Mouse (Mus musculus) embryonic facial prominence, embryonic 15.5 days (tissue): ENCODE measurements around the gene Acad12. TPM values are rescaled to one million over a fixed set of nuclear protein-coding genes. Genes with fewer than 3 reads are reported as not detected.
"Not testable (repeated sequence)": the region's sequence is repeated elsewhere in the genome, so short reads cannot be mapped to it uniquely, and the experiment has no call there.

Source experiments
- ATAC-seq: fragments of 200-750 bp; cut with Nextera tagmentation; 2 replicates; pipeline ENCODE4 v1.8.0; 2017; ENCODE audit warnings: low read depth, moderate TSS enrichment; ENCODE audit not compliant: insufficient number of reproducible peaks, low FRiP score, low TSS enrichment
- H3K27ac ChIP-seq: fragments of 300-500 bp; sonication (generic); replicated peaks from 2 replicates; pipeline ENCODE4 v1.5.1; 2015; ENCODE audit warnings: mild to moderate bottlenecking, inconsistent platforms
- H3K27me3 ChIP-seq: fragments of 300-500 bp; sonication (generic); 2 replicates; pipeline ENCODE4 v1.6.1; 2015; ENCODE audit warnings: inconsistent platforms
- H3K36me3 ChIP-seq: fragments of 300-500 bp; sonication (generic); 2 replicates; pipeline ENCODE4 v1.6.1; 2015; ENCODE audit warnings: mild to moderate bottlenecking, inconsistent platforms
- H3K4me1 ChIP-seq: fragments of 300-500 bp; sonication (generic); 2 replicates; pipeline ENCODE4 v1.6.1; 2015; ENCODE audit warnings: inconsistent platforms
- H3K4me2 ChIP-seq: fragments of 300-500 bp; sonication (generic); replicated peaks from 2 replicates; pipeline ENCODE4 v1.6.1; 2015; ENCODE audit warnings: mild to moderate bottlenecking, inconsistent platforms
- H3K4me3 ChIP-seq: fragments of 300-500 bp; sonication (generic); replicated peaks from 2 replicates; pipeline ENCODE4 v1.5.1; 2015; ENCODE audit warnings: mild to moderate bottlenecking, inconsistent platforms
- H3K9ac ChIP-seq: fragments of 300-500 bp; sonication (generic); 2 replicates; pipeline ENCODE4 v1.6.1; 2015; ENCODE audit warnings: inconsistent platforms
- H3K9me3 ChIP-seq: fragments of 300-500 bp; sonication (generic); replicated peaks from 2 replicates; pipeline ENCODE4 v1.6.1; 2016; ENCODE audit warnings: inconsistent platforms
- WGBS: fragments of 180-500 bp; shearing (Covaris S2); methylation state at CpG from one replicate; pipeline ENCODE4 v1.1.7; 2015; 5-methylcytosine and 5-hydroxymethylcytosine counted together
- polyA plus RNA-seq: library from polyadenylated mRNA; unstranded; fragments of >200 nt; fragmentation: Nextera tagmentation; extraction: Ambion mirVana; gene quantifications from 2 replicates; pipeline ENCODE4 v1.2.1, GENCODE M21; 2015

Acad12 gene
- polyA plus RNA-seq, 1 experiment from 2014 or later: 2.4 TPM

DNA sequence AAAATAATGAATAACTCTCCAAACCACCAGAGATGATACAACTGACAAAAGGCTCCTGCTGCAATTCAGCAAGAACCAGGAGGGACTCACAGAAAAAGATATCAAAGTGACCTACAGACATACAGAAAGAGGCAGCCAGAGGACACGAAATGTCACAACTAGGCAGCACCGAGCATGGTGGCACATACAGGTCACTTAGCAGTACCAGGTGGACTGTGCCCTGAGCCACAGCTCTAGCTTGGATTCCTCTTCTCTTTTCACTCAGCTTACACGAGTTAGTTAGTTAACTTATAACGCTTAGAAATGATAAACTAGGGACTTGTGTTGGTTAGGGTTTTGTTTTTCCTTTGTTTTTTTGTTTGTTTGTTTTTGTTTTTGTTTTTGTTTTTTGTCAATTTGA is 35.8 kb upstream of the Acad12 start:
- ATAC-seq: no peak
- H3K36me3 ChIP-seq: no peaks in the 10 kb centered on the region
- WGBS: 81% methylated on average over 4 of the region's 4 CpGs

DNA sequence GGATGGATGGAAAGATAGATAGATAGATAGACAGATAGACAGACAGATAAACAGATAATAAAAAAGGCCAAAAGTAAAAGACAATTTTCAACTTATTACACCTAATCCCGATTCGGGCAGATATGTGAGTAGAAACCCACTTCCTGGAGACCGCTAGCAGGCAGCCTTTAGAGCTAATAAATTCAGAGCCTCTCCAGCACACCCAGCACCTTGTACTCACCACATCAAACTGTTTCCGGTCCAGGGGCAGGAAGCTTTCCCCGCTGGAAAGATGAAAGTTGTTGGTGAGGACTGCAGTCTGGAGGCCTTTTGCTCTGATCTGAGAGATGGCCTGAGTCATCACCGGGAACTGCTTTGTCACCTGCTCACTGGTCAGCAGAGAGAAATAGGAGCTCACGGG is 30.4 kb upstream of the Acad12 start:
- no peak overlapping the region for H3K9ac ChIP-seq
- 70% methylated on average over 7 of the region's 7 CpGs for WGBS
- no peaks in the 10 kb centered on the region for H3K27me3 ChIP-seq
- no peak overlapping the region for H3K4me2 ChIP-seq
- no peak overlapping the region for H3K27ac ChIP-seq
- no peaks in the 10 kb centered on the region for H3K36me3 ChIP-seq
- H3K4me1 ChIP-seq: no peaks in the 10 kb centered on the region
- no peaks in the 10 kb centered on the region for H3K9me3 ChIP-seq
- H3K4me3 ChIP-seq: no peak overlapping the region
- ATAC-seq: no peak

More for the DNA sequence above, 35.8 kb upstream of the Acad12 start:
- H3K9ac ChIP-seq: no peak overlapping the region
- peaks cover 1% of the 10 kb centered on the region; the same call in 1 of the 2 replicates for H3K4me1 ChIP-seq
- no peaks in the 10 kb centered on the region for H3K27me3 ChIP-seq
- no peak overlapping the region for H3K4me3 ChIP-seq
- H3K27ac ChIP-seq: no peak overlapping the region
- no peak overlapping the region for H3K4me2 ChIP-seq
- no peaks in the 10 kb centered on the region for H3K9me3 ChIP-seq

DNA sequence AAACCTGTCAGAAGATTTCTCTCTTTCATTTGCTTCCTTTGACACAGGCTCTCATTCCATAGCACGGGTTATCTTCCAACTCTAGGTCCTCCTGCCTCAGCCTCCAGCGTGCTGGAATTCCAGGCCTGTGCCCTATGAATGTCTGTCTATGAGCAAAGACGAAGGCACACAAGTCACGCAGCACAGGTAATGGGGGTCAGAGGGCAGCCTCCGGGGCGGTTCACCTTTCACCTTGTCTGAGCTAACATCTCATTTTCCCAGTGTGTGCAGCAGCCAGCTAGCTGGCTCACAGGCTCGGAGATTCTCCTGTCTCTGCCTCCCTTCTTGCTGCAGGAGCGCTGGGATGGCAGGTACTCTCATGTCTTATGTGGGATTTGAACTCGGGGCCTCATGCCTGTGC is 20.9 kb upstream of the Acad12 start:
- Histone ChIP-seq H3K27me3 (no peaks in the 10 kb centered on the region), H3K4me1 (no peaks in the 10 kb centered on the region), H3K36me3 (no peaks in the 10 kb centered on the region), H3K4me2 (no peak overlapping the region), H3K4me3 (no peak overlapping the region), H3K27ac (no peak overlapping the region), H3K9ac (no peak overlapping the region), H3K9me3 (no peaks in the 10 kb centered on the region)
- no peak for ATAC-seq
- 87% methylated on average over 9 of the region's 9 CpGs for WGBS

DNA sequence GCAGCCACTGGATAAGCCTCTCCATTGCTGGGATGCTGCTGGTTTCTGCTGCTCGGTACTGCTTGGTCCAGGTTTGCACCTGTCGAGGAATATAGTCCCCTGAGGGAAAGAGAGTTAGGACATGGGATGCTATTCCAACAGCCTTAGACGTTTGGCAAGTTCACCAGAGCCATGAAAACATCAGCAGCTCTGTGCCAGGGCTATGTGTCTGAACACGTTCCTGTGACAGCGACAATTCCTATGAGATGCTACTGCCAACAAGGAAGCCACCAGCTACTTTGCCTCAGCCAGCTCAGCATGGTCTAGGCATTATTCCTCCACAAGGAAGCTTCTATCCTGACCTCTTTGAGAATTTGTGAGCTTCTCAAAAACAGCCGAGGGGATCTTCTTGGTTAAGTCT is 18.6 kb upstream of the Acad12 start:
- H3K4me2 ChIP-seq: no peak overlapping the region
- H3K4me1 ChIP-seq: no peaks in the 10 kb centered on the region
- no peaks in the 10 kb centered on the region for H3K27me3 ChIP-seq
- H3K4me3 ChIP-seq: no peak overlapping the region
- no peak overlapping the region for H3K9ac ChIP-seq
- no peak for ATAC-seq
- no peaks in the 10 kb centered on the region for H3K9me3 ChIP-seq
- no peaks in the 10 kb centered on the region for H3K36me3 ChIP-seq
- 71% methylated on average over 6 of the region's 6 CpGs for WGBS
- no peak overlapping the region for H3K27ac ChIP-seq

DNA sequence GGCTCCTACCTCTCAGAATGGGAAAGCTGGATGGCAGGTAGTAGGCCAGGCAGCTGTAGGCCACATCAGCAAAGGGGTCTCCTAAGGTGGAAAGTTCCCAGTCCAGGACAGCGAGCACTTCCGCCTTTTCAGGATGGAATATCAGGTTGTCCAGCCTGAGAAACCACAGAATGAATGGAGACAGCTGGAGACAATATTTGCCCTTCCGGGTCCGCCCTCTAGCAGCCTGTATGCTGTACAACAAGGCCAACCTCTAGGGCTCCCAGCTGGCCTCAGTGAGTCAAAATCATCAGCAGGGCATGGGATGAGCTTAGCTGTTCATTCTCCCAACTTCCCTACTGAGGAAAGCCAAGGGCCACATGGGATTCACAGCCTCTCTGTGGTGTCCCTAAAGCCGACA is 15.9 kb upstream of the Acad12 start:
- 83% methylated on average over 5 of the region's 5 CpGs for WGBS
- Histone ChIP-seq H3K27me3 (no peaks in the 10 kb centered on the region), H3K9ac (no peak overlapping the region), H3K9me3 (no peaks in the 10 kb centered on the region), H3K4me2 (no peak overlapping the region), H3K4me3 (no peak overlapping the region), H3K4me1 (no peaks in the 10 kb centered on the region), H3K27ac (no peak overlapping the region), H3K36me3 (no peaks in the 10 kb centered on the region)
- ATAC-seq: no peak

DNA sequence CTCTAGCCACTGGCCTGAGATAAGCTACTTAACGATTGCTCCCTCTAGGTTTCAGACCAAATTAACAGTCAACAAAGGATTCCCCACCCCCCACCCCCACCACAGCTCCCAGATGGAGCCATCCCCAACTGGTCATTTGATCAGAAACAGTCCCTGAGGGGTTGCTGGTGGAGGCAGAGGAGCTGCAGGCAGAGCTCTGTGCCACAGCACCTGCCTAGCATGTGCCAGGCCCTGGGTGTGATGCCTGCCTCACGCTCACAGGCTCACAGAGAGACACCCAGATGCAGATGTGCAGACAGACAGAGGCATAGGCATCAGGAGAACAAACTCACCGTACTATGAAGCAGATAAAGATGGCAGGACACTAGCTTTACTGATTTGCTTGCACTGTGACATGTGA is 14.1 kb upstream of the Acad12 start:
- Histone ChIP-seq H3K4me1 (no peaks in the 10 kb centered on the region), H3K27ac (no peak overlapping the region)
- WGBS: 27% methylated on average over 3 of the region's 3 CpGs

DNA sequence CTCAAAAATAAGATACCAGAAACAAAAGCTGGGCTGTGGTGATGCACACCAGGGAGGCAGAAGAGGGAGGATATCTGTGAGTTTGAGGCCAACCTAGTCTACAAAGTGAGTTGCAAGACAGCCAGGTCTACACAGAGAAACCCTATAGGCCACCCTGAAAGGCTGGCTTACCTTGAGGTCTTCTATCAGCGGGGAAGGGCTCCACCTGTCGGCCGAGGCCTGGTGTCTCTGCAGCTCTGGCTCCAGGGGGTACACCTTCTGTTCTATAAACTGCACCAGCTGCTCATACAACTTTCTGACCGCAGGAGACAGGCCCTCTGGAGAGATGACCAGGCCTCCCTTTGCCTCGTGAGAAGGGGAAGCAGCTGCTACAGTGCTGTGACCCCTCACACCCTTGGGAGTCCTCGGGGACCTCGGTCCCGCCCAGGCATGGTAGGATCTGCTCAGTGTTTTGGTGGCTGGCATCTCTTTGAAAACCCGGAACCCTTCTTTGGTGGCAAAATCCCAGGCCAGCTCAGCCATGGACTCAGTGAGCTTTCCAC is 12.4 kb upstream of the Acad12 start:
- WGBS: 61% methylated on average over 9 of the region's 9 CpGs
- not testable (repeated sequence) for H3K4me1 ChIP-seq, H3K27ac ChIP-seq, ATAC-seq, H3K4me3 ChIP-seq, H3K4me2 ChIP-seq, H3K36me3 ChIP-seq, H3K9me3 ChIP-seq, H3K27me3 ChIP-seq, H3K9ac ChIP-seq

More for the DNA sequence above, 14.1 kb upstream of the Acad12 start:
- H3K4me2 ChIP-seq: no peak overlapping the region
- no peaks in the 10 kb centered on the region for H3K36me3 ChIP-seq
- no peaks in the 10 kb centered on the region for H3K27me3 ChIP-seq
- no peak for ATAC-seq
- H3K9ac ChIP-seq: no peak overlapping the region
- H3K4me3 ChIP-seq: no peak overlapping the region
- H3K9me3 ChIP-seq: no peaks in the 10 kb centered on the region

DNA sequence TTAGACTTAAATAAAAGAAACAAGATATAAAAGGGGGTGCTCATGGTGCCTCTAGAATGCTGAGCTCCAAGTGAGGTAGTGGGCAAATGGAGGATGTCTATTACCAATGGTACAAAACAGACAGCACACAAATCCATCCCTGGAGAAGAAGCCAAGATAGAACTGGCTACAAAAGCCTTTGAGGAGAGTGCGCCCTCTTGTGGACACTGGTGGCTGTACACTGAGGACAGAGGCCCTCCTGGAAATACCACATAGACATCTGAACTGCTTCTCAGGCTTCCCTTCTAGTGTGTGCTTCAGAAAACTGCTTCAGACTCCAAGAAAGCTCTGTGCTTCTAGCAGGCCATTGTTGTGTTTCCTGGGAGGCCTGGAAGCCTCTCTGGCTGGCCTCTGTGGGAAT is 9.1 kb upstream of the Acad12 start:
- Histone ChIP-seq H3K4me1 (no peaks in the 10 kb centered on the region), H3K9ac (no peak overlapping the region), H3K27me3 (no peaks in the 10 kb centered on the region), H3K27ac (no peak overlapping the region), H3K4me3 (no peak overlapping the region), H3K9me3 (no peaks in the 10 kb centered on the region), H3K4me2 (no peak overlapping the region), H3K36me3 (no peaks in the 10 kb centered on the region)
- WGBS: 5% methylated on average over 1 of the region's 1 CpGs
- ATAC-seq: no peak

DNA sequence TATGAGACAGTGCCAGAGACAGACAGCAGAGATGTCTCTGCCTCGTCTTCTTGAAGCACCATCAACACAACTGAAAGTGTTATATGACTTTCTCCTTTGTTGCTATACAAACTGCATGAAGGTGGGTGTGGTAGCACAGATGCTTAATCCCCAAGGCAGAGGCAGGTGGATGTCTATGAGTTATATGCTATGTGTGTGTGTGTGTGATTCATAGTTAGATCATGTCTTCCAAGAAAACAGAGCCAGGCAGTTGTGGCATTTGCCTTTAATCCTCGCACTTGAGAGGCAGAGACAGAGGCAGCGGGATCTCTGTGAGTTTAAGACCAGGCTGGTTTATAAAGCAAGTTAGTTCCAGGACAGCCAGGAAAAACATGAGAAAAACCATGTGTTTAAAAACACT is 4.5 kb upstream of the Acad12 start:
- H3K4me2 ChIP-seq: no peak overlapping the region
- peaks cover 7% of the 10 kb centered on the region; the same call in 1 of the 2 replicates for H3K4me1 ChIP-seq
- no peak for ATAC-seq
- H3K9me3 ChIP-seq: no peaks in the 10 kb centered on the region
- H3K27me3 ChIP-seq: no peaks in the 10 kb centered on the region
- 87% methylated on average over 3 of the region's 3 CpGs for WGBS
- H3K36me3 ChIP-seq: no peaks in the 10 kb centered on the region
- H3K9ac ChIP-seq: no peak overlapping the region
- no peak overlapping the region for H3K4me3 ChIP-seq
- H3K27ac ChIP-seq: no peak overlapping the region

DNA sequence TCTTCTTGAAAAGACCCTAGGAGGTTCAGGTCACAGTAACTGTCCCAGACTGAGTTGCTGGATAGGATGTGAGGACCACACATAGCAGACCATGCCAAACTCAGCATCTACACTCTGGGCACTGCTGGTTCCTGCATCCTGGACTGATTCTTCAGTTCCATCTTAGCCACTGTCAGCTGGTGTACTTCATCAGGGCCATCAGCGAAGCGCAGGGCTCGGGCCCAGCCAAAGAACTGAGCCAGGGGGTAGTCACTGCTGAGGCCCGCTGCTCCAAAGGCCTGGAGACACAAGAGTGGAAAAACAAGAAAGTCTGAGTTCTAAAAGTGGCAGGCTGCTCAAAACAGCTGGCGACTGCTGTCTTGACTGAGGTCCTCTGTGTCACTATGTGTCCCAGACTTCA is 2.4 kb upstream of the Acad12 start:
- H3K9ac ChIP-seq: no peak overlapping the region
- 81% methylated on average over 5 of the region's 5 CpGs for WGBS

DNA sequence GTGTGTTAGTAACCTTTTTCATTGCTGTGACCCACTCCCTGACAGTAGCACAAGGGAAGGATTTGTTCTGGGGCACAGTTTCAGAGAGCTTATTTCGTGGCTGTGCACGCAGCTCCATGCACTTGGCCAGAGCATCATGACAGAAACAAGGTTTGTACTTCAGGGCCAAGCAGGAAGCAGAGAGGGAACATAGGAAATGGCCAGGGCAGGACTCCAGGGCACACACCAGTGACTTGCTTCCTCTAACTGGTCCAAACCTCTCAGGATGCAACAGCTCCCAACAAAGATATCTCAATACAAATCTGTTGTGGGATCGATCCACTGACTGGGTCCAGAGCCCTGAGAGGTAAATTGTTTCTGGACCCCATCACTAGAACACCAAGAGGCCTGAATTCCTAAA is 3.8 kb downstream of the Acad12 start:
- H3K9ac ChIP-seq, H3K4me3 ChIP-seq, H3K27ac ChIP-seq, H3K4me1 ChIP-seq, H3K27me3 ChIP-seq, ATAC-seq, H3K4me2 ChIP-seq, H3K9me3 ChIP-seq, H3K36me3 ChIP-seq: not testable (repeated sequence)
- WGBS: 70% methylated on average over 3 of the region's 3 CpGs

More for the DNA sequence above, 2.4 kb upstream of the Acad12 start:
- H3K4me3 ChIP-seq: no peak overlapping the region
- H3K27me3 ChIP-seq: no peaks in the 10 kb centered on the region
- no peaks in the 10 kb centered on the region for H3K36me3 ChIP-seq
- no peak overlapping the region for H3K27ac ChIP-seq
- H3K4me2 ChIP-seq: no peak overlapping the region
- H3K9me3 ChIP-seq: no peaks in the 10 kb centered on the region
- ATAC-seq: no peak
- peaks cover 7% of the 10 kb centered on the region; the same call in 1 of the 2 replicates for H3K4me1 ChIP-seq

DNA sequence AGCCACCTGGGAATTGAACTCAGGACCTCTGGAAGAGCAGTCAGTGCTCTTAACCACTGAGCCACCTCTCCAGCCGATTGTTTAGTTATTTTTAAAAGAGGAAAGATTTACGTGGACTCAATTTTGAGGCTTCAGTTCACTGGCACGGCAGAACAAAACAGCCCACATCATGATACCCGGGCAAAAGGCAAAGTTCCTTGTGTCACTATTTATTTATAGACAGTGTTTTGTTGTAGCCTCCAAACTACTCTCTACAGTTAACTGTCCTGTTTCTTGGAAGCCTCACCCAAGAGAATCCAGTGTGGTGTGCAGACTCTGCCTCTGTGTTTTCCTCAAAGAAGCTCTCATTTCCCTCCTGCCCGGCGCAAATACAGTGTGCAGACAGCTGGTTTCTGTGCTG is 6.7 kb downstream of the Acad12 start:
- no peak overlapping the region for H3K9ac ChIP-seq
- H3K9me3 ChIP-seq: no peaks in the 10 kb centered on the region
- no peak for ATAC-seq

More for the DNA sequence above, 6.7 kb downstream of the Acad12 start:
- WGBS: 84% methylated on average over 6 of the region's 6 CpGs
- H3K27ac ChIP-seq: no peak overlapping the region
- H3K4me2 ChIP-seq: no peak overlapping the region
- no peaks in the 10 kb centered on the region for H3K27me3 ChIP-seq
- no peak overlapping the region for H3K4me3 ChIP-seq
- H3K36me3 ChIP-seq: no peaks in the 10 kb centered on the region
- H3K4me1 ChIP-seq: no peaks in the 10 kb centered on the region
